Mouse (Mus musculus) heart, adult 9 months (tissue): ENCODE measurements around the gene Nt5c.
"Not testable (repeated sequence)": the region's sequence is repeated elsewhere in the genome, so short reads cannot be mapped to it uniquely, and the experiment has no call there.

ENCODE experiments used
- DNase-seq, 2 experiments: peaks; one replicate each; pipeline ENCODE4 v3.0.0; 2022; ENCODE audit warnings: low spot score in 2 of 2

Gene Nt5c

GRCm38 (mm10) chr11:115510507-115510888, 18.8 kb upstream of the Nt5c start:
- DNase-seq, result no peak

DNA sequence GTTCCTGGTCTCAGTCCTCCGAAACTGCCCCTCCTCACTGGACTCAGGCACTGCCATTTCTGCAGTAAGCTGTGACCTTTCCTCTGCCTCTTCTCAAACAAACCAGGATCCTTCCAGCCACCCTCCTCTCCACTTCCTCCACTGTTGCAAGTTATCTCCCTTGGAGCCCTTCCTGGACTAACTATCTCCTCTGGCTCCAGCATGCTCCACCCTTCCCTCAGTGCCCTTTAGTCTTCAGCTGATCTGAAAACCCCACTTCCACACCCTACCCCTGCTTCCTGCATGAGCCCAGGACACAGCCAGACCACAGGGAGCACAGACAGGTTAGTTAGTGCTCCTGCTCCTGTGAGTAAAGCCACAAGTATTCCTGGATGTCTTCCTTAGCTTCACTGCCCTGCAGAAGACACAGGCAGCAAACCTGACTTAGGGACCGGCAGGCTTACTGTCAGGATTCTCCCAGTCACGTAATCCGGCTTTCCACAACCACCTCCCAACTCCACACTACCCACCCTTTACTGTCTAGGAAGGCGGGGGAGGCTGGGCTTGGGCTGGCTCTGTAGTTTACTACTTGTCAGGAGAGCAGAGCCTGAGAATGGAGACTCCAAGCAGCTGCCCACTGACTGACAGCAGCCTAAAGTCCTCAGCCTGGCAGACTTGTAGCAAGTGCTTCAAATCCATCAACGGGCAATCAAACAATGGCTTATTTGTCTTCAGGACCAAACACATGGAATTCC, 18.3 kb upstream of the Nt5c start:
- no peak for DNase-seq

- DNase-seq, result no peak
Observed at GRCm38 (mm10) chr11:115508061-115508460, 16.4 kb upstream of the Nt5c start.

- DNase-seq, result no peak
Observed at GRCm38 (mm10) chr11:115506586-115506985, 14.9 kb upstream of the Nt5c start.

DNA sequence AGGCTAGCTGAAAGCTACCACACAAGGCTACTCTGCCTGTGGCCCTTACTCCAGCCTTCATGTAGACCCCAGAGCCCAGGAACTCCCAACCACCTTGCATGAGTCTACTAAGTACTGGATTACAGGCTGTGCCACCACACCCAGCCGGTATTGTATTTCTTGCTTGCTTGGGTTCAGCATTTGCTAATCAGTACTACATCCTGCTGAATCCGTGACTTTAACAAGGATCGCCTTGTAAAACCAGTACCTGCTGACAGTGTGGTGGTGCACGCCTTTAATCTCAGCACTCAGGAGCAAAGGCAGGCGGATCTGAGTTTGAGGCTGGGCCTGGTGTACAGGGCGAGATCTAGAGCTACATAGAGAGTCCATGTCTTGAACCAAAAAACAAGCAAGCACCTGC, 11.0 kb upstream of the Nt5c start:
- no peak for DNase-seq

DNA sequence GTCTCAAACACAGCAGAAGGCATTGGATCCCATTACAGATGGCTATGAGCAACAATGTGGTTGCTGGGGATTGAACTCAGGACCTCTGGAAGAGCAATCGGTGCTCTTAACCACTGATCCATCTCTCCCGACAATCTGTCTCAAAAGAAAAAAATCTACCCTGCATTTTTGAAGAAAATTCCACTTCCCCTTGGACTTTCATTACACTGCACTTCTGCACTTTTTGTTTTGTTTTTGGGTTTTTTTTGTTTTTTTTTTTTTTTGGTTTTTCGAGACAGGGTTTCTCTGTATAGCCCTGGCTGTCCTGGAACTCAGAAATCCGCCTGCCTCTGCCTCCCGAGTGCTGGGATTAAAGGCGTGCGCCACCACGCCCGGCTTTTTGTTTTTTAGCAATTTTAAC, 4.9 kb upstream of the Nt5c start:
- not testable (repeated sequence) for DNase-seq

- no peak for DNase-seq
Observed at GRCm38 (mm10) chr11:115492387-115492786, 725 bp upstream of the Nt5c start.

GRCm38 (mm10) chr11:115490441-115491355, 964 bp downstream of the Nt5c start:
- no peak for DNase-seq

DNA sequence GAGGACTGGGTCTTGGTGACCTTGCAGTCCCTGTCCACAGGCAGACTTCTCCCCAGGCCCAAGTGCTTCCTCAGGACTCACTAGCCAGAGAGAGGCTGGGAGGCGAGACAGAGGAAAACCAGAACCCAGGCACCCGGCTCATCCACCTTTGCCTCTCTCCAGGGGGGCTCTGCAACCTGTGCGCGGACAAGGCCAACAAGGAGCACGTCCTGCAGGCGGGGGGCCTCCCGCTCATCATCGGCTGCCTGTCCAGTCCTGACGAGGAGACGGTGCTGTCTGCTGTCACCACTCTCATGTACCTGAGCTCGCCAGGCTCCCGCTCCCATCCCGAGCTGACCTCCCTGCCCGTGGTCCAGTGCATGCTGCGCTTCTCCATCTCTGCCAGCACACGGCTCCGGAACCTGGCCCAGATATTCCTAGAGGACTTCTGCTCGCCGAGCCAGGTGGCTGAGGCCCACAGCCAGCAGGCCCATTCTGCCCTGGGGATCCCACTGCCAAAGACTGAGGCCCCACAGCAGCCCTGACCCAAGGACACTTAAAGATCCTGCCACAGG, 3.0 kb downstream of the Nt5c start:
- no peak for DNase-seq

GRCm38 (mm10) chr11:115485155-115485554, 6.5 kb downstream of the Nt5c start:
- DNase-seq, result no peak

- peak in 1 of 2 experiments; percentile 68 for DNase-seq
Observed at GRCm38 (mm10) chr11:115483726-115484125, 7.9 kb downstream of the Nt5c start.

GRCm38 (mm10) chr11:115483278-115483677, 8.4 kb downstream of the Nt5c start:
- no peak for DNase-seq

- DNase-seq, result no peak
Observed at GRCm38 (mm10) chr11:115481553-115482259, 10.0 kb downstream of the Nt5c start.

DNA sequence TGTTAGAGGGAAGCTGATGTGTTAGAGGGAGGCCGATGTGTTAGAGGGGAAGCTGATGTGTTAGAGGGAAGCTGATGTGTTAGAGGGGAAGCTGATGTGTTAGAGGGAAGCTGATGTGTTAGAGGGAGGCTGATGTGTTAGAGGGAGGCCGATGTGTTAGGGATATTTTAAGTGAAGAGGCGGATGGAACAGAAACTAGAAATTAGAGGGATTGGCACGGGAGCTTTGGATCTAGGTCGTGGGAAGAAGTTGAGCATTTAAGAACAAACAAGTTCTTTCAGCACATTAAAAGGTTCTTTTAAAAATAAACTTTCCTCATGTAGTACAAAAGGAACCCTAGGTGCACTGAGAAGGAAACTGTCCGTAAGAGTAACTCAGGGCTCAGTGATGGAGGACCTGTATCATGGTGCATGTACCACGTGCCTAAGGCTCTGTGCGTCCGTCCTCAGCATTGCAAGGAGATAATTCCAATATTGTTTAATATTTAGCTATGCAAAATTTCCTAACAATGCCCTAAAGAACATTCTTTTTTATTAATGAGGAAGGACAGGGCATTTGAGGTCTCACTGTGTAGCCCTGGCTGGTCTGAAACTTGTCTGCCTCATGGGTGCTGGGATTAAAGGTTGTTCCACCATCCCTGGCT, 13.2 kb downstream of the Nt5c start:
- no peak for DNase-seq

- not testable (repeated sequence) for DNase-seq
Observed at GRCm38 (mm10) chr11:115477388-115477787, 14.3 kb downstream of the Nt5c start.

DNA sequence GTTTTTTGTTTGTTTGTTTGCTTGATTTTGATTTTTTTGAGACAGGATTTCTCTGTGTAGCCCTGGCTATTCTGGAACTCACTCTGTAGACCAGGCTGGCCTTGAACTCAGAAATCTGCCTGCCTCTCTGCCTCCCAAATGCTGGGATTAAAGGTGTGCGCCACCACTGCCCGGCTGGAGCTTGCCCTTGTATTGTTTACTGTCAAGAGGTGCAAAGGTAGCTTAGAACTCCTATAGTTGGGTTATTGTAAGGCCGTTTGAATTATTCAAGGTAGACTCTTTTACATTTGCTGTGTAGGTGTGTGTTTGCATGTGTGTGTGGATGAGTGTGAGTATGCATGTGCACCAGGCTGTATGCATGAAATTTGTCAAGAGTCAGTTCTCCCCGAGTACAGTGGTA, 15.0 kb downstream of the Nt5c start:
- not testable (repeated sequence) for DNase-seq

DNA sequence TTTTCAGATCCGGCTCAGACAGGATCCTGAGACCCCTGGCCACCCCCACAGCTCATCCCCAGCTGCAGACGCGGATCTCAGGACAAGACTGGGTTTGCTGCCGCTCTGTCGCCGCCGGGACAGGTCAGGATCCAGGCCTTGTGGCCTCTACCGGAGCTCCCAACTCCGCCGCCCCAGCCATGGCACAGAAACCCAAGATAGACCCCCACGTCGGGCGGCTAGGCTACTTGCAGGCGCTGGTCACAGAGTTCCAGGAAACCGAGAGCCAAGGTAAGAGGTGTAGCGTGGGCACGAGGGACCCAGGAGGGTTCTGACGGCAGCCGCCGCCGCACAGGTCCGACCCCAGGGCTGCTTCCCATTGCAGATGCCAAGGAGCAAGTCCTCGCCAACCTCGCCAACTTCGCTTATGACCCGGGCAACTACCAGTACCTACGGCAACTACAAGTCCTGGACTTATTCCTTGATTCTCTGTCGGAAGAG, 15.9 kb downstream of the Nt5c start:
- DNase-seq, result no peak

GRCm38 (mm10) chr11:115475025-115475757, 16.5 kb downstream of the Nt5c start, which contains the start of gene Armc7:
TSS of gene Armc7 (plus strand) at chr11:115475667.
- DNase-seq, result peak; percentile 96

DNA sequence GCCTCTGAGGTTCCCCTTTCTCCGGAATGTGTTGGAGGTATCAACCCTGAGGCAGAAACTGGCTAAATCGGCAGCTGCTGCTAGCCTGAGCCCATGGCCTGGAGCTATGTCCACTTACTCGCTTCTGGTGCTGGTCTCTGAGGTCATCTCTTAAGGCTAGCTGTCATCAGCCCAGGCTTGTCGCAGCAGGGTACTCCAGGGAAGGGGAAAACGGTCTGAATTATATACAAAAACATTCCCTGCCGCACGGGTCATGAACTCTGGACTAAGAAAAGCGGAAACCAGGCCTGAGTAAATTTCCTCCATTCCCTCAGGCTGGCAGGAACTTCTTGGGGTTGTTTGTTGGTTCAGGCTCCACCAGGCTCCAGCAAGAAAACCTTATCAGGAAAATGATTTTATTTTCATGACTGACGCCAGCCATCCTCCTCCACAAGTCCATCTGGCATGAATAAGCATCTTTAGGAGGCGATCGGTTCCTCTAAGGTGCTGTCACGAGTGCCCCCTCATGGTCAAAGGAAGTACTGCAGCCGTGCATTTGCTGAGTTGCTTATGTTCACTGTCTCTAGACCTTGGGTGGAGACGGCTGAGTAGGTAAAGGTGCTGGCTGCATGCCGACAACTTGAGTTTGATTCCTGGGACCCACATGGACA, 17.9 kb downstream of the Nt5c start:
- DNase-seq, result peak; percentile 88 to 96

GRCm38 (mm10) chr11:115472183-115472582, 19.5 kb downstream of the Nt5c start:
- peak; percentile 43 to 49 for DNase-seq
